Mouse (Mus musculus): Measurements from ENCODE around the gene Bhlhe23.
A peak's percentile ranks its signal among the peaks of the same experiment; 100 is the strongest.

Gene Bhlhe23

DNA sequence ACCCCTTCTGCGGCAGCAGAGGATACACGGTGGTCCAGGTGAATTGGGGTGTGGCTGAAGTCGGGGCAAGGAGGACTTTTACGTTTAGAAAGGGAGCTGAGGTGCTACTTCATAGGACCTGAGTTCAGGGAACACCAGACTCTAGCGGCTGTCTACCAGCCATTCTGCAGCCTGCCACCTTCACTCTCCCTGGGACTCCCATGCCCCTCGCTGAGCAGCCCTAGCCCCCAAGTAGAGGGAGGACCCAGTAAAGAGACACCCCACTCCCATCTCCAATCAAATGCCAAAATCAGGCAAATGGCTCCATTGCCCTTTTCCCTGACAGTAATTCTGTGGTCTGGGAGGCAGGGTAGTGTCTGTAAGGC, 51.3 kb downstream of the Bhlhe23 start:
- DNase-seq (ENCODE audit: low read depth), result no peak

DNA sequence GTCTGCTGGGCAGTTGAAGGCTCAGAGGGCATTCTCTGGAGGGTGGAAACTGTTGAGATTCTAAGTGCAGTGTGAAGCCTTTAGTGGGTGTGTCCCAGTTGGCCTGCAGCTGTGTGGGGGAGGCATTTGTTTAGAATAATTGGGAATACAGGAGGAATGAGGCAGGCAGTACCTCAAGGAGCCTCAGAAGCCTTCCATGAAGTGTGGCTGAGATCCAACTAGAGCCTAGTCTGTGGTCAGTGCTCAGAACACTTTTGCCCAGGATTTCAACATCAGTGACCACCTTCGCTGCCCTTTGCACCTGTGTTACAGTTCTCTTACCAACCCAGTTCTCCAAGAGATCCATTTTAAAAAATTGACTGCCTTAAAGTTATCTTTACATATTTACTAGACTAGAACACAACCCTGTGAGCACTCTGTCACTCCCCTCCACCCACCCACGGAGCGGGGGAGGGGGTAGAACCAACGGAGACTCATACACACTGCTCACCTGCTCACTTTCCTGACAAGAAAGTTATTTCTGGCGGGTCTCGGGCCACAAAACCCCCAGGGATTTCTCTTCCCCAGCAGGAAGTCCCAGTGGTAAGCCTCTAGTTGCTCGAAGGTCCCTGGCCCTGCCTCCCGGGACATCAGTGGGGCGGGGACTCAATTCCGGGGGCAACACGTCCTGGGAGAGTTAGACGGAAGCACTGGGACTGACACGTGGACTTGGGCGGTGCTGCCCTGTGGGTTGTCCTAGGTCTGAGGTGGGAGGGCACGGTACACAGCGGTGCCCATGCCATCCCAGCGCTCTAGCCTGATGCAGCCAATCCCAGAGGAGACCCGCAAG, 51.9 kb downstream of the Bhlhe23 start, which contains the start of gene Slc17a9:
Gene Slc17a9 (plus strand): TSS at position 679 of the 829 bp plus-strand sequence.
- DNase-seq (ENCODE audit: low read depth), result peak; percentile 57
